Mouse (Mus musculus) kidney, postnatal 36 days (tissue): ENCODE measurements around the gene Dalrd3.
A peak's percentile ranks its signal among the peaks of the same experiment; 100 is the strongest.

ENCODE experiments used
- DNase-seq, 2 experiments: peaks; one replicate each; pipeline ENCODE4 v3.0.0; 2021 to 2022; ENCODE audit warnings: mixed read lengths in 2 of 2

Dalrd3 gene

GRCm38 (mm10) chr9:108573774-108574690 is 4.3 kb downstream of the Dalrd3 start:
- peak; percentile 55 to 87 for DNase-seq

DNA sequence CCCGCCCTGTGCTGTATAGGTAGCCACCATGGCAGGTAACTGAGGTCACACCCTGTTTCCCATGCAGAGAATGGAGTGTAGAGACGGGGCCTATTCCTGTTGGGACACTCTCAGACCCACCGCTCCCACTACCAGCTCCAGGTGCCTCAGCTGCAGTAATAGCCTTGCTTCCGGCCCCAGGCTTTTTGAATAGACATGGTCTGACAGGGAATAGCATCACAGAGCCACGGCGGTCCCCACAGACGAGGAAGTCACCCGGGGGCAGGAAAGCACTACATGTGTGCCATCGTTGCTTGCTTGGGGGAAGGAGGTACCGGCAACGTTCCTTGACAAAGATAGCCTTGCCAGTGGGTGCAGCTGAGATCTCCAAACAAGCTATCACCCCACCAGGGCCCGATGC is 5.2 kb downstream of the Dalrd3 start:
- no peak for DNase-seq

GRCm38 (mm10) chr9:108575321-108576297 is 5.9 kb downstream of the Dalrd3 start:
- no peak for DNase-seq

DNA sequence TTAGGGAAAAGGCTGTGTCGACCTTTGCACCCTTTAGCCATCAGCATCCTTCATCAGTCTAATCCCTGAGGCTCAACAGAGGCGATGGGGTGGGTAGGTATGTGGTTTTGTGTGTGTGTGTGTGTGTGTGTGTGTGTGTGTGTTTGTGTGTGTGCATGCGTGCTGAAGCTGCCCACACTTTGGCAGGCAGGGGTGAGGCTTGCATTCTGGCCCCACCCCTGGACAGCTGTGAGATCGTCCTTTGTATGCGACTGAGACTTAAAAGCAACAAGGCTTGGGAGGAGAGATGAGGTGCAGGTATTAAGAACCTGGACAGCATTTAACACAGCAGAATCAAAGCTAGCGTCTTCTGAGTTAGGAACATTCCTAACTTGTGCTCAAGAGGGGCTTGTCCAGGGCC is 7.3 kb downstream of the Dalrd3 start:
- DNase-seq = no peak

GRCm38 (mm10) chr9:108577934-108578544 is 8.4 kb downstream of the Dalrd3 start:
- peak in 1 of 2 experiments; percentile 64 for DNase-seq

DNA sequence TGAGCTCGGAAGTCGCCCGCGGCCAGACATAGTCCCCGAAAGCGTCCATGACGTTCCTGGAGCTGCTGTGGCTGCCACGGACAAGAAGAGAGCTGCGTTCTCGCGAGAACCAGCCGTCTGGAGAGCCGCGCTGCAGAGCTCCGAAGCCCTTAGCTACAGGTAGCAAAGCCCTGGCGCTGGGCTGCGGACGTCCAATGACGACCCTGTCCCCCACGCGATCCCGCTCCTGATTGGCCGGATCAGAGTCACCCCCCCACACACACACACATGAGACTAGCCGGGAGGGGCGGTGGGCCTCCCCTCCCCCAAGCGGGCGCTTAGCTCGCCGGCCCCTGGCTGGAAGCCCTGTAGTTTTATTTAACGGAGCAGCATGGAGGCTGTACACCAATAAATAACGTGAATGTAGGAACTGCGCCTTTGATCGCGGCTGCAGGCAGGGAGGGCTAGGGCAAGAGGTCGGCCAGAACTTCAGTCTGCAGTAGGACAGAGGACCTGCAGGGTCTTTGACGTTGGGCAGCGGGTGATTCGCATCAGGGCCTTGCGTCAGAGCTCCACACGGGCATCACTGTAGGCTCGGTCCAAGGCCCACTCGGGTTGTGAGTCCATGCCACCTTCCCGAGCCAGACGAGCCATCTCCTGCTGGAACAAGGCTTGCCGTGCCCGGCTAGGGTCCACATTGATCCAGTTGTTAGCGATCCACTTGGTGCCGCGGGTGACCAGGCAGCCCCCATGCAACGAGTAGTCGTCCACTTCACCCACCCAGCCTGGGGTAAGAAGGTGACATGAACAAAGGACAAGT is 9.1 kb downstream of the Dalrd3 start, which contains the start of gene Wdr6:
Gene Wdr6 (minus strand): TSS at position 195 of the 799 bp plus-strand sequence.
- peak; percentile 95 to 97 for DNase-seq

DNA sequence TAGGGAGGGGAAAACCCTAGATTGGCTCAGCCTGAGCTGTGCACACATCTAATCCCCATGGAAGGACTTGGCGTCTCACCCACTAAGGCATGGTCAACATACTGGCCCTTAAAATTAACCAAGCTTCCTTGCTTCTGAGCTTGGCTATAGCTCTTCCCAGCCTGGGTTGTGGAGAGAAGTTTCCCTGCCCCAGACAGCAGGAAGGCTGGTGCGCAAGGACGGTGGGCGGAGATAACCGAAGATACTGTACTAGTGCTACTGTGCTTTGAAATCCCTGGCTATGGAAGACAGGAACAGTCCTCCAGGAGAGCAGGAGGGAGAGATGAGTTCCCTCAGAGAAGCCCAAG is 9.6 kb downstream of the Dalrd3 start:
- DNase-seq = no peak

DNA sequence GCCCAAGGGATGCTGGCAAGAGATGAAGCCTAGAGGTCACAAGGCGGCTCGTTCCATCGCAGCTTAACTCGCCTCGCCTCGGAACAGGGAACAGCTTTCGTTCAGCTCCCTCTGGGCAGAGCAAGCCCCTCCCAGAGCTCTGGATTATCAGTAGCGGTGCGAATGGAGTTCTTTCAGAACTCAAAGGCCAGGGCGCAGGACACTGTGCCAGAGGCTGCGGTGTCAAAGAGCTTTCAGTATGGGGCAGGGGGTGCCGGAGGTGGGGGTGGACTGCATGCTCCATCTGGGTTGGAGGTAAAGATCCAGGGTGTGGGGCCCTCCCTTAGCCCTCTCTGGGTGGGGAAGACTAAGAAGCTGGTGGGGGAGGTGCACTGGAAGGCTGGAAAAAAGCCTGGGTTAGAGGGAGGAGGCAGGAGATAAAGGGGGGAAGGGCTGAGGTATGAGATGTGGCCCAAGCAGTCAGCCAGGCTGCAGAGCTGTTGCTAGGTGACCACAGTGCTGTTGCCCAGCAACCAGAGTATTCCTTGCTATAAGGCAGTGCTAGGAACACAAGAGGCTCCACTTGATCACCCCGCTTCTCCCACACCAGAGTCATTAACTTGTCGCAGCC is 18.0 kb downstream of the Dalrd3 start:
- DNase-seq = peak; percentile 50 to 58

DNA sequence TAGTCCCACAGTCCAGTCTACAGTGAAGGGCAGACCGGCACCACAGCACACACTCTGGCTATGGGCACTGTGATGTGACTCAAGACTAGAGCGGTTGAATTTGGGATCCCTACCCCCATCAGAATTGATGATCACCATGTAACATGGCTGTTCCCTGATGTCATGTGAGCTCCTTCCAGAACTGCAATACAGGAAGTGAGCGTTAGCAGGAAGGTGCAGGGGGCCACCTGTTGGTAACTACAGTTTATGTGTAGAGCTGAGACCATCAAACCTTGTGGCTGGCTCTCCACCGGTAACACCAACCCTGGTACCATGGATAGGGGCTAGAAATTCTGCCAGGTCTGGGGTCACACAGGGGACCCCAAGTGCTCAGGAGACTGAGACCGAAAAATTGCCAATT is 19.5 kb downstream of the Dalrd3 start:
- DNase-seq = peak in 1 of 2 experiments; percentile 28

DNA sequence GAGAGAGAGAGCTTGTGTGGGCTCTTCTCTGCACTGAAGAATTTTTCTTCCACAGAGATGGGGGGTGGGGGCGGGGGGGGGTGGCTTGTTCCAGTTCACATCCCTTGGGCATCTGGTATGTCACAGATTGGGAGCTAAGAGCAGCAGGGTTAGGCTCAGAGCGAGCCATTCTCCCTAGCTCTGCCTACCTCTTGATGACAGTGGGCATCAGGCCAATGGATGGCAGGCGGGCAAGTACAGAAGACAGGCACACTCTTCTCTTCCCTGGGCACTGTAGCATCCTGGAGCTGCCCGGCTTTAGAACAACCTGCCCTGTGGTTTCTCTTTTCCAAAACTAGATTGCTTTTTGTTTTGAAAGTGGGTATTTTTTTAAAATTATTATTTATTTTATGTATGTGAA is 21.8 kb downstream of the Dalrd3 start:
- no peak for DNase-seq

- no peak for DNase-seq
These were observed 24.7 kb downstream of the Dalrd3 start for GRCm38 (mm10) chr9:108594354-108594753.

GRCm38 (mm10) chr9:108596998-108597764 is 27.5 kb downstream of the Dalrd3 start, which contains the start of gene P4htm:
Gene P4htm, minus strand, starts transcription at chr9:108597667.
- DNase-seq = peak; percentile 54 to 77

DNA sequence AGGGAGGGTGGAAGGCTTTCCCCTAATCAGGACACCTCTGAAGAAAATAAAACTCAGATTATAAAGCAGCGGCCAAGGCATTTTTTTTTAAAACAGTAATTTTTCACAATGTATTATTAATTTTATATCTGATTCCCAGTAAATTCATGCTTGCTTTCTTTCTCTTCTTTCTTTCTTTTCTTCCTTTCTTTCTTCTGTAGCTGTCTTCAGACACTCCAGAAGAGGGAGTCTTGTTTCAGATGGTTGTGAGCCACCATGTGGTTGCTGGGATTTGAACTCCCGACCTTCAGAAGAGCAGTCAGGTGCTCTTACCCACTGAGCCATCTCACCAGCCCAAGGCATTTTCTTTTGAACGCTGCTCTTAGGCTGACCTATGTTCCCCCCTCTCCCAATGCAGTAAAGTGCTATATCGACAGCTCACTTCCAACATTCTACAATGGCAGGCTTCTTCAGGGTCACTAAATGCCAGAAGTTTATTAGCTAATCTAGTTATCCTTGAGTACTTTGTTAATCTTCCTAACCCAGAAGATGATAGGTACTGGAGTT is 29.4 kb downstream of the Dalrd3 start:
- DNase-seq = no peak

- no peak for DNase-seq
These were observed 30.3 kb downstream of the Dalrd3 start for GRCm38 (mm10) chr9:108600011-108600410.

- no peak for DNase-seq
These were observed 32.3 kb downstream of the Dalrd3 start for GRCm38 (mm10) chr9:108601986-108602385.

DNA sequence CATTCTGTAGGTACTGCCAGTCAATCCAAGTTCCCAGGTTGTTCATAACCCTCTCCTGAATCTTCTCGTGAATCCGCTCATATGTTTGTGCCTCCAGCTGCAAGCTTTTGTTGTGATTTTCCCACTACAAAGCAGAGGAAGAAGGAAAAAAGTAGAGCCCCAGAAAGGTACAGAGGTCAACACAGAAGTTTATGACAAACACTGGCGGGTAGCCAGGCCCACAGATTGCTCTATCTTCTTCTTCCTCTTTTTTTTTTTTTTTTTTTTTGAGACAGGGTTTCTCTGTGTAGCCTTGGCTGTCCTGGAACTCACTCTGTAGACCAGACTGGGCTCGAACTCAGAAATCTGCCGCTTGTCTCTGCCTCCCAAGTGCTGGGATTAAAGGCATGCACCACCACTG is 38.2 kb downstream of the Dalrd3 start:
- peak in 1 of 2 experiments; percentile 35 for DNase-seq

GRCm38 (mm10) chr9:108608889-108609288 is 39.2 kb downstream of the Dalrd3 start:
- DNase-seq = no peak

DNA sequence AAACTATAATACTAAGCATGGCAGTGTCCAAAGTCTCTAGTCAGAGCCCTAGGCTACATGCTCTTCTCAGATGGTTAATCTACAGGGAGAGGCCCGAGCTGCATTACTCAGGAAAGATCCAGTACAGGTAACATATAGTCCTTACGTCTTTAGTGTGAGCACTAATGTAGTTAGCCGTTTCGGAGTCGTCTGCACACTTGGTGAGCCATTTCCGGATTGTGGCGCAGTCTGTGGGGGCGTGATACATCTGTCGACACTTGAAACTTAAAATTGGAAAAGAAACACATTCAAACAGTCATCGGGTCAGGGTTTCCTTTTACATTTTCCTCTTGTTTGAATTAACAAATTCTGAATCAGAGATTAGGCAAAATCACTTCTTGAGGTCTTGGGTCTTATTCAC is 41.8 kb downstream of the Dalrd3 start:
- no peak for DNase-seq

DNA sequence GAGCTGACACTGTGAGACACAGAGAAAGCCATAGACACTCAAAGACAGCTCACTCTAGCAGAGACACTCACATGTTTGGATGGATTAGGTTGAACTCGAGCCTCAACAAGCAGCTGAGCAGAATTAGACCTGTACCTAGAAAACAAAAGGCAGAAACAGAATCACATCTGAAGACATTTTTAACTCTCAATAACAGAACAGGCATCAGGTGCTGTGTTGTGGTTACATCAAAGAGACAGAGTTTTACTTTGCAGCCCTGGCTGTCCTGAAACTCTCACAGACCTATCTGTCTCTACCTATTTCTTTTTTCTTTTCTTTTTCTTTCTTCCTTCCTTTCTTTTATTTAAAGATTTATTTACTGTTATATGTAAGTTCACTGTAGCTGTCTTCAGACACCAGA is 47.6 kb downstream of the Dalrd3 start:
- no peak for DNase-seq
